Mouse (Mus musculus) midbrain, embryonic 16.5 days (tissue): ENCODE data around the gene Bivm. TPM values are rescaled to one million over a fixed set of nuclear protein-coding genes. Genes with fewer than 3 reads are reported as not detected.
A peak's percentile ranks its signal among the peaks of the same experiment; 100 is the strongest.

Source experiments
- ATAC-seq: fragments of 200-750 bp; cut with Nextera tagmentation; 2 replicates; pipeline ENCODE4 v1.8.0; 2017; ENCODE audit warnings: moderate TSS enrichment
- H3K27ac ChIP-seq: fragments of 300-500 bp; sonication (generic); 2 replicates; pipeline ENCODE4 v1.5.1; 2014; ENCODE audit warnings: mild to moderate bottlenecking, low read length, mixed read lengths
- H3K27me3 ChIP-seq: fragments of 300-500 bp; sonication (generic); 2 replicates; pipeline ENCODE4 v1.6.1; 2014; ENCODE audit warnings: low read depth, low read length, mixed read lengths; ENCODE audit not compliant: control insufficient read depth, insufficient read depth
- H3K36me3 ChIP-seq: fragments of 300-500 bp; sonication (generic); 2 replicates; pipeline ENCODE4 v1.6.1; 2014; ENCODE audit warnings: mild to moderate bottlenecking, low read length, moderate library complexity, mixed read lengths; ENCODE audit not compliant: control insufficient read depth, insufficient read depth
- H3K4me1 ChIP-seq: fragments of 300-500 bp; sonication (generic); 2 replicates; pipeline ENCODE4 v1.6.1; 2014; ENCODE audit warnings: mild to moderate bottlenecking, low read length, mixed read lengths; ENCODE audit not compliant: control insufficient read depth, insufficient read depth
- H3K4me2 ChIP-seq: fragments of 300-500 bp; sonication (generic); 2 replicates; pipeline ENCODE4 v1.6.1; 2014; ENCODE audit warnings: mild to moderate bottlenecking, low read length, mixed read lengths
- H3K4me3 ChIP-seq: fragments of 300-500 bp; sonication (generic); 2 replicates; pipeline ENCODE4 v1.5.1; 2014; ENCODE audit warnings: low read depth, mild to moderate bottlenecking, low read length, moderate library complexity, mixed read lengths
- H3K9ac ChIP-seq: fragments of 300-500 bp; sonication (generic); 2 replicates; pipeline ENCODE4 v1.6.1; 2014; ENCODE audit warnings: low read depth, low read length, mixed read lengths
- H3K9me3 ChIP-seq: fragments of 300-500 bp; sonication (generic); replicated peaks from 2 replicates; pipeline ENCODE4 v1.6.1; 2014; ENCODE audit warnings: mild to moderate bottlenecking, low read length, mixed read lengths; ENCODE audit not compliant: control insufficient read depth, poor library complexity, severe bottlenecking
- WGBS: fragments of 180-500 bp; shearing (Covaris S2); extraction: QIAGEN DNeasy Blood & Tissue Kit; methylation state at CpG from one replicate; pipeline ENCODE4 v1.1.7; 2014; 5-methylcytosine and 5-hydroxymethylcytosine counted together
- polyA plus RNA-seq: library from polyadenylated mRNA; unstranded; fragments of >200 nt; fragmentation: Nextera tagmentation; extraction: Ambion mirVana; gene quantifications from 2 replicates; pipeline ENCODE4 v1.2.1, GENCODE M21; 2015

The Bivm gene
- polyA plus RNA-seq: 29.7 and 31.4 TPM in 2 replicates

- Histone ChIP-seq H3K4me1 (peaks cover 18% of the 10 kb centered on the region), H3K9me3 (no peaks in the 10 kb centered on the region), H3K27me3 (no peaks in the 10 kb centered on the region), H3K4me3 (peak within 1 kb of the TSS; percentile 55), H3K36me3 (no peaks in the 10 kb centered on the region; the same call in 1 of the 2 replicates), H3K9ac (peak within 1 kb of the TSS; percentile 81), H3K27ac (peak within 1 kb of the TSS; percentile 93), H3K4me2 (peak within 1 kb of the TSS; percentile 61)
- ATAC-seq: peak; percentile 99
- under 1% methylated on average over 39 of the region's 39 CpGs for WGBS
Observed at GRCm38 (mm10) chr1:44118239-44119054, at the start of gene Bivm, which contains the start of gene Kdelc1. Bivm (plus strand) TSS chr1:44118957. Kdelc1 (minus strand) TSS chr1:44118808.

DNA sequence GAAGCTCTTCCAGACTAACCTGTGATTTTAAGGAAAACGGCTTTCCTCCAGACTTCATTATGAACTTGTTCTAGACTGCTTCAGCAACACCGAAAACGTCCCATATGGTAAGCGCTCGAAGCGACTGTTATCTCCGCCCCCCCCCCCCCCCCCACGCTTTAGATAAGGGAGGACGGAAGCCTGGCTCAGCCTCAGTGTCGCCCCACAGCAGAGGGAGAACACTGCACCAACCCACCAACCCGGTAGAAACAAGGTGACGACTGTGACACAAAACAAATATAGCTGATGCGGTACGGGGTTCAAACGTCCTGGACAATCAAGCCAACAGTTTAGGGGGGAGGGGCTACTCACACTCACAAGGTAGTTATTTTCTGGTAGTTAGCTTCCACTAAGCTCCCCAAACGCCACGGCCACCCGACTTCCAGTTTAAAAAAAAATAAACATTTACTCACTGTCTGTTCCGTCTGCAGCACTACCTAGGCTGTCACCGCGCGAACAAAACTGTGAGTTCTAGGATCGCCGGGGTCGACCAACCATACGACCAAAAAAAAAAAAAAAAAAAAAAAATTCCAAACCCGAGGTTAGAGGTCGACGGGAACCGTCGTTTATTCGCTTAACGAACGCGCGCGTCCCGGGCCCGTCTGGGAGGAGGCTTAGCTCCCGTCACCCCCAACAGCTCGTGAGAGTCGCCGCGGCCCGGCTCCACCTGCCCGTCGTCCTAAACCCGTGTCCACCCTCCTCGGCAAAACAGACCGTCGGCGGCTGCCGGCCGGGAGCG, 17.1 kb upstream of the Bivm start:
- Histone ChIP-seq H3K9ac (peak overlapping the region; percentile 77), H3K4me1 (peaks cover 13% of the 10 kb centered on the region), H3K36me3 (0 out of 2 replicates have a peak, but pooled peaks cover 4% of the 10 kb centered on the region), H3K4me3 (peak overlapping the region; percentile 87), H3K4me2 (peak overlapping the region; percentile 75), H3K27me3 (no peaks in the 10 kb centered on the region), H3K27ac (peak overlapping the region; percentile 74), H3K9me3 (no peaks in the 10 kb centered on the region)
- peak; percentile 85 for ATAC-seq
- under 1% methylated on average over 51 of the region's 55 CpGs for WGBS

DNA sequence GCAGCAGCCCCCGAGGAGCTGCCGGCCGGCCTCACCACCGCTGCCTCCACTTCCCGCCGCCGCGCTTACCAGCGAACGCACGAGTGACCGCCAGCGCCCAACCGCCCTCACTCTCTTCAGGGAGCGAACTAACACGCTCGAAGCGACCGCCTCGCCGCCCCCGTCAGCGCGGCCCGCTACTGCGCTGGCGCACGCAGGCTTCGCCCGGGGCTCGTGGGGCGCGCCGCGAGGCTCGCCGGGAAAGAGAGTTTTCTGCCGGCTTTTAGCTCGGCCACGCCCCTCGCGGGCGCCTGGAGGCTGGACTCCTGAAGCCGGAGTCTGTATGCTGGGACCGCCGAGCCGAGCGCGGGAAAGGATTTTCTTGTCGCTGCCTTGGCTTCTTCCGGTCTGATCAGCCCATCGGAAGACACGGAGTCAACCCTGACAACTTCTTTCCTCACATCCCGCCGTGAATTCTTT, 16.5 kb upstream of the Bivm start, which contains the start of gene Tex30:
Gene Tex30 (minus strand): TSS at position 183 of the 459 bp plus-strand sequence.
- H3K4me3 ChIP-seq: peak within 1 kb of the TSS; percentile 87
- H3K4me2 ChIP-seq: peak within 1 kb of the TSS; percentile 75
- peaks cover 13% of the 10 kb centered on the region for H3K4me1 ChIP-seq
- WGBS: under 1% methylated on average over 39 of the region's 55 CpGs
- H3K27me3 ChIP-seq: no peaks in the 10 kb centered on the region
- H3K27ac ChIP-seq: peak within 1 kb of the TSS; percentile 74
- ATAC-seq: peak; percentile 99
- peak within 1 kb of the TSS; percentile 77 for H3K9ac ChIP-seq
- H3K36me3 ChIP-seq: 0 out of 2 replicates have a peak, but pooled peaks cover 4% of the 10 kb centered on the region
- no peaks in the 10 kb centered on the region for H3K9me3 ChIP-seq

GRCm38 (mm10) chr1:44102939-44103338, 15.8 kb upstream of the Bivm start:
- H3K27me3 ChIP-seq: no peaks in the 10 kb centered on the region
- H3K9ac ChIP-seq: peak overlapping the region; percentile 41; the same call in 1 of the 2 replicates
- peak overlapping the region; percentile 75 for H3K4me2 ChIP-seq
- WGBS: 12% methylated on average over 5 of the region's 5 CpGs
- H3K4me1 ChIP-seq: peaks cover 13% of the 10 kb centered on the region
- no peak overlapping the region for H3K27ac ChIP-seq
- no peak for ATAC-seq
- peak overlapping the region; percentile 87 for H3K4me3 ChIP-seq
- H3K36me3 ChIP-seq: peaks cover 5% of the 10 kb centered on the region
- no peaks in the 10 kb centered on the region for H3K9me3 ChIP-seq

DNA sequence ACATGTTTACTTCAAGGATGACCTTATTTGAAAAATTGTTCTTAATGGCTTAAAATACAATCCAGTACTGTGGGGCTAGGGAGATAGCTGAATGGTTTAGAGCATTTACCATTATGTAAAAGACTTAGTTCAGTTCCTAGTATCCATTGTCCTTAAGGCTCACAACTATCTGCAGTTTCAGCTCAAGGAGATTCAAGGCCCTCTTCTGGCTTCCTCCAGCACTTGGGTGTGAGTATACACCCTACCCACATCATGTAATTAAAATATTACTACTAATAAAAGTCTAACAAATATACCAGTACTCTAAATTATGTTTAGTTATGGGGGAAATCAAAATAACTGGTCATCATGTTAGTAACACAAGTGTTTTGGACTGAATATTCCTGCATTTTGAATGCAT, 1.2 kb upstream of the Bivm start:
- Histone ChIP-seq H3K4me2 (peak overlapping the region; percentile 61), H3K9me3 (no peaks in the 10 kb centered on the region), H3K4me1 (peaks cover 18% of the 10 kb centered on the region), H3K9ac (no peak overlapping the region), H3K4me3 (no peak overlapping the region), H3K27me3 (no peaks in the 10 kb centered on the region), H3K27ac (no peak overlapping the region), H3K36me3 (peaks cover 5% of the 10 kb centered on the region; the same call in 1 of the 2 replicates)
- ATAC-seq: no peak

DNA sequence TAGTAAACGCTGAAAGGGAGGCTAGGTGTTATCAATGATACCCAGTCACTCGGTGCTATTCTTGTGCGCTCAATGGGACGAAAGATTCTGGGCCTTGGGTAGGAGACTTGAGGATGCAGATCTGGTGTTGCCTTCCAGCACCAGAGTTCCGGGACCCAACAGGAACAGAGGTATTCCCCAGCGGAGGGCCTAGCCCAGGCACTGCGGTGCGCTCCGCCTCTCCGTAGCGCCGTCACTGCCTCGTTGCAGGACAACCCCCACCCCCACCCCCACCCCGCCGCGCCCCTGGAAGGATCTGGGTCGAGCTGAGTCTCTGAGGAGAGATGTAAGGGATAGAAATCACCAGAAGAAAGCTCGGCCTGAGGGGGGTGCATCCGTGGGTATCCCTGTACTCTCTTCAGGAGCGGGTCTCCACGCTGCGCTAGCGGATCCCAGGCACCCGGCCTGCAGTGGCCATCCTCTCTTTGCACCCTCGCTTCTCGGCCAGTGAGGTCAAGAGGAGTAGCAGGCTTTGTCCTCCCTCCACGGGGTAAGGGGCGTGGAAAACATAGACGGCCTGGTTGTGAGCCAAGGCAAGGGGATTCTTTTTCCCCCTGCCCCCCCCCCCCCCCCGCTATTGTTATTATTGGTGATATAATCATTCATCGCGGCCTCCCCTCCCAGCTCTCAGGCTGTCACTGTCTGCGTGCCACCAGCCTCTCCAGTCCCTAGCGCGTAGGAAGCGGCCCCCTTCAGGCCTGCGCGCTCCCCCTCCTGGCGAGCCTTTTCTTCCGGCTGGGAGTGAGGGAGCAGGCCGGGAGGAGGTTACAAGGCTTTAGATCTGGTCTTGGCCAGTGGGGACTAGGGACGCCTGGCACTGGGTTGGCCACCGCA, 680 bp downstream of the Bivm start:
- ATAC-seq: peak; percentile 91
- Histone ChIP-seq H3K4me1 (peaks cover 18% of the 10 kb centered on the region), H3K9me3 (no peaks in the 10 kb centered on the region), H3K9ac (peak overlapping the region; percentile 81), H3K4me2 (peak overlapping the region; percentile 61), H3K27me3 (no peaks in the 10 kb centered on the region), H3K27ac (peak overlapping the region; percentile 93), H3K36me3 (no peaks in the 10 kb centered on the region; the same call in 1 of the 2 replicates), H3K4me3 (peak overlapping the region; percentile 55)
- WGBS: under 1% methylated on average over 41 of the region's 43 CpGs

GRCm38 (mm10) chr1:44120074-44120406, 1.3 kb downstream of the Bivm start:
- H3K36me3 ChIP-seq: no peaks in the 10 kb centered on the region; the same call in 1 of the 2 replicates
- peak overlapping the region; percentile 61 for H3K4me2 ChIP-seq
- peak; percentile 31 for ATAC-seq
- WGBS: 5% methylated on average over 6 of the region's 6 CpGs
- peak overlapping the region; percentile 81 for H3K9ac ChIP-seq
- no peaks in the 10 kb centered on the region for H3K27me3 ChIP-seq
- H3K4me3 ChIP-seq: peak overlapping the region; percentile 55
- peaks cover 18% of the 10 kb centered on the region for H3K4me1 ChIP-seq
- no peaks in the 10 kb centered on the region for H3K9me3 ChIP-seq
- peak overlapping the region; percentile 93 for H3K27ac ChIP-seq

DNA sequence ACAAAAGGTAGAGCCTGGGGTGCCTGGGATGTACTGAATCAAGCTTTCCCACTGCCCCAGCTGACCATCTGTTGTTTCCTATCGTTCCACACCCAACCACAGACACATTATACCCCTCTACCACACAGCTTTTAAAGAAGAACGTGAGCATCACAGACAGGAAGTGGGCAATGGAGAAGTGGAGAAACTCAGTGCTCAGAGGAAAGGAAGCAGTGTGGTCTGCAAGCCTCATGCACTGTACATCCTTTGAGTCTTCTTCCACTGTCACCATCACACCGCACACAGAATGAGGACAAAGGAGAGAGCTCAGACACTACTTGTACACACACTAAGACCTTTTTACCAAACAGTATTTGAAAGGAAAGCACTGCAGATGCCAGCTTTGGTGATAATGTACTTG, 3.5 kb downstream of the Bivm start:
- no peak overlapping the region for H3K9ac ChIP-seq
- H3K4me3 ChIP-seq: no peak overlapping the region
- 76% methylated on average over 3 of the region's 3 CpGs for WGBS

More for the DNA sequence above, 3.5 kb downstream of the Bivm start:
- no peak for ATAC-seq
- Histone ChIP-seq H3K4me2 (no peak overlapping the region), H3K9me3 (no peaks in the 10 kb centered on the region), H3K27me3 (no peaks in the 10 kb centered on the region), H3K27ac (no peak overlapping the region), H3K36me3 (peaks cover 5% of the 10 kb centered on the region), H3K4me1 (peaks cover 18% of the 10 kb centered on the region)
